Mouse (Mus musculus) cerebellum, adult (tissue): ENCODE measurements around the gene Olfr456.
"Not testable (repeated sequence)": the region's sequence is repeated elsewhere in the genome, so short reads cannot be mapped to it uniquely, and the experiment has no call there.

Experiments used
- ATAC-seq: cut with Nextera tagmentation; 2 replicates; pipeline ENCODE4 v1.9.2; 2017; ENCODE audit warnings: mild to moderate bottlenecking, moderate library complexity, mixed read lengths; ENCODE audit not compliant: insufficient number of reproducible peaks, low FRiP score, low TSS enrichment

Gene Olfr456

GRCm38 (mm10) chr6:42487114-42487513 lies at the start of gene Olfr456:
Gene Olfr456, minus strand, starts transcription at chr6:42487214.
- no peak for ATAC-seq

- no peak for ATAC-seq
Measured at GRCm38 (mm10) chr6:42513461-42513860, 26.4 kb upstream of the Olfr456 start.

- no peak for ATAC-seq
Measured at GRCm38 (mm10) chr6:42509311-42509710, 22.3 kb upstream of the Olfr456 start.

- no peak for ATAC-seq
Measured at GRCm38 (mm10) chr6:42503478-42503877, 16.5 kb upstream of the Olfr456 start.

DNA sequence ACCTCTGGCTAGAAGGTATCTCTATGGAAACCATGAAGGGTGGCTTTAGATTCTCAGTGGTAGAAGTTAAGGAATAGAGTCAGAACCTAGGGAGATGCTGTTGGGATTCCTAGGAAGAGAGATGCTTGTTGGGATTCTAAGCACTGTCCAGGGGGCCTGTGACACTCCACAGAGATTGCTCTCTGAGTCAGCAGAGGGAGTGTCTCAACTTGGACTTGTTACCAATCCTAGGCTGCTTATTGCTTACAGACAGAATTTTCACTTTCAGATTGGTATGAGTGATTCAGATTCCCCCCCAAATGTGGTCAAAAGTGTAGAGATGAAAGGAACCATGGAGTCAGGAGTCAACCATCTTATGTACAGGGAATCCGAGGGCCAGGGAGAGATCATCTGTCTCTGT lies 2.7 kb upstream of the Olfr456 start:
- no peak for ATAC-seq

GRCm38 (mm10) chr6:42484633-42485032 lies 2.4 kb downstream of the Olfr456 start:
- no peak for ATAC-seq

DNA sequence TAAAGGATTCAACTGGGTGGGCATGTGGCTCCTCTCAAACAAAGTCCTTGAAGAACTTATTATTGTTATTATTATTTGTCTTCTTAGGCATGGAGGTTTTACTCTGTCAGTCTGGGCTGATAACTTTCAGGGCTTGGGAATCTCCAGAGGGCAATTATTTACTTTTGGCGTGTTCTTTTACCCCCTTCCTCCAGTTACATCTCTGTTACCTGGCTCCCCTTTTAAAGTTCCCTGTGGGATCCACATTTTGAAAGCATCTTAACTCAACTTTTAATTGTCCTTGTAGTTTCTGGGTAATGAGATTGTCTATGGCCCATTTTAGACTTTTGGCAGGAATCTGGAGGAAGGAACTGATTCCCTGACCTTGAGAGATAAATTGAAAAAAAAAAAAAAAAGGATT lies 10.8 kb downstream of the Olfr456 start, which contains the start of gene Olfr457:
TSS of gene Olfr457 (minus strand) at position 101 of the 400 bp plus-strand sequence.
- no peak for ATAC-seq

GRCm38 (mm10) chr6:42471298-42471697 lies 15.7 kb downstream of the Olfr456 start:
- not testable (repeated sequence) for ATAC-seq

DNA sequence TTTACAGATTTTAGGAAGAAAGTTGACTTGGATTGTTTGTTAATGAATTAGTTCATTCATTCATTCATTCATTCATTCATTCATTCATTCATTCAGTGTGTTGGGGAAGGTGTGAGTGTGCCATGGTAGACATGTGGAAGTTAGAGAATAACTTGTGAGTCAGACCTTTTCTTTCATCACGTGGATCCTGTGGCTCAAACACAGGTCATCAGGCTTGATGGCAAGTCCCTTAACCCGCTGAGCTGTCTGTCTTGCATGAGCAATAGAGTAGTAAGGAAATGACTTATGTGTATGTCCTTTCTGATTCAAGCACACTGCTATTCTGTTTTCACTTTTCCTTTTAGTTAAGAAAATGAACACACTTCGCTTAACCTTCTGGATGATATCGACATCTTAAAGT lies 16.5 kb downstream of the Olfr456 start:
- ATAC-seq: no peak

DNA sequence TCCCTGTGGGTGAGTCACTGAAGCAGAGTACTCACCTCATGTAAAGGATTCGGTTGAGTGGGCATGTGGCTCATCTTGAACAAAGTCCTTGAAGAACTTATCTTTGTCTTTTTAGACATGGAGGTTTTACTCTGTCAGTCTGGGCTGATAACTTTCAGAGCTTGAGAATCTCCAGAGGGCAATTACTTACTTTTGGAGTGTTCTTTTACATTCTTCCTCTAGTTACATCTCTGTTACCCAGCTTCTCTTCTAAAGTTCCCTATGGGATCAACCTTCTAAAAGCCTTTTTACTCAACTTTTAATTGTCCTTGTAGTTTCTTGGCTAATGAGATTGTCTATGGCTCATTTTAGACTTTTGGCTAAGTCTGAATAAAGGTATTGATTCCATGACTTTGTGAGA lies 21.9 kb downstream of the Olfr456 start, which contains the start of gene Olfr458:
TSS of gene Olfr458 (minus strand) at position 101 of the 400 bp plus-strand sequence.
- no peak for ATAC-seq

GRCm38 (mm10) chr6:42447381-42447780 lies 39.6 kb downstream of the Olfr456 start:
- ATAC-seq: no peak

DNA sequence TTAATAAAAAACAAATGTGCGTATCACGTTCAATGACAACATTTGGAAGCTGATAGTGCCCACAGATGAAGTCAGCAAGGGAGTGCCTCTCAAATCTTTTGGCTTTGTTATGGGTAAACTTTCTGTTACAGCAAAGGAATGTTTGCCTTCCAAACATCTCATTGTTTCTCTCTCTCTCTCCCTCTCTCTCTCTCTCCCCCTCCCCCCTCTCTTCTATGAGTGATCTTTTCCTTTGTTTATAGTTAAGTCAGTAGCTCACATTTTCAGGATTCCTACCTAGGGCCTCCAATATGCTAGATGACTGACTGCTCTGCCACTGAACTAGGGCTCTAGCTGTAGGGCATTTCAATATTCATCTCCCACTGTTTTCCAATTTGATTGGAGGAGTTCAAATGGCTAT lies 42.5 kb downstream of the Olfr456 start:
- ATAC-seq: no peak

DNA sequence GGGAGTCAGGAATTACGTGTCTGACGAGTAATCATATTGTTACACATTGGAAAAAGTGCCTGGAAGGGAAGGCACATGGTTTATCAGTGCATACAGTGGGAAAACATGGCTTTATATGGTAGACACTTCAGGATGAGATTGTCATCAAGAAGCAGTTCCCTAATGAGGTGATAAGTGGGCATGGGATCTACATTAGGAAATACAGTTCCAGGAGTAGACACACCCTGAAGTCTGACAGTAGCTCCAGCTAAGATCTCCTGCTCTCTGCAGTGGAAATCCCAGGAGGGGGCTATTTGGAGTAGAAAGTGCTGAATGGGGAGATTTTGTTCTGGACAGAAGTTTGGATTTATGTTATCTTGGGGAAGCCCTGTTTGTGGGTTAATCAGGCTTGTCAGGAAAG lies 45.6 kb downstream of the Olfr456 start:
- ATAC-seq: no peak
